Mouse (Mus musculus): ENCODE measurements around the gene Fos. TPM values are rescaled to one million over a fixed set of nuclear protein-coding genes. Genes with fewer than 3 reads are reported as not detected.

Fos gene
- polyA plus RNA-seq, 1 experiment from 2014 or later: 0.89 TPM

DNA sequence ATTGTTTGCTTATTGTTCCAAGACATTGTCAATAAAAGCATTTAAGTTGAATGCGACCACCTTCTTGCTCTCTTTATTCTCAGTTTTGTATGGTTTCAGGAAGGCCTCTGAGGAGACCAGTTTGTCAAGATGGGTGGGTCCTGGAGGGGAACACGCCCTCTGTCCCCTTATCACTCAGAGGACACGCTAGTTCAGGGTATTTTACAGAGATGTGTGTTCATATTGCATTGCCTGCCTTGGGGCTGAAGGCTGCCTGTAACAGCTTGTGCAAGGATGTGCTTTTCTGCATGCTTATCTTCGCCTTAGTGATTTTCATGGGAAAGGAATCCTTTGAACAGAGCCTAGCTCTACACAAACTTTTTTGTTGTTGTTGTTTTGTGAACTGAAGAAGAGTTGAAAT, 3.5 kb downstream of the Fos start:
- ATAC-seq (ENCODE audit: insufficient number of reproducible peaks, low FRiP score, low TSS enrichment, low read depth): no peak
- H3K9me3 ChIP-seq (ENCODE audit: control insufficient read depth, low read length): no peaks in the 10 kb centered on the region
- H3K27me3 ChIP-seq (ENCODE audit: control insufficient read depth, insufficient read depth, low read length): peaks cover 18% of the 10 kb centered on the region
- no peaks in the 10 kb centered on the region for H3K36me3 ChIP-seq (ENCODE audit: control insufficient read depth, insufficient read depth, low read length)
- H3K4me3 ChIP-seq (ENCODE audit: low read depth, low read length): no peak overlapping the region
- peaks cover 7% of the 10 kb centered on the region for H3K4me1 ChIP-seq (ENCODE audit: control insufficient read depth, insufficient read depth, low read length)
- WGBS: 83% methylated on average over 4 of the region's 4 CpGs
- no peak for DNase-seq (ENCODE audit: low spot score)
- no peak overlapping the region for H3K4me2 ChIP-seq (ENCODE audit: low read depth, severe bottlenecking)
- H3K9ac ChIP-seq (ENCODE audit: low read length): no peak overlapping the region
- no peak overlapping the region for H3K27ac ChIP-seq (replicated peaks; ENCODE audit: low read depth, low read length)

- no peaks in the 10 kb centered on the region for H3K36me3 ChIP-seq (ENCODE audit: control insufficient read depth, insufficient read depth, low read length)
- DNase-seq (ENCODE audit: low spot score) (no peak), ATAC-seq (ENCODE audit: insufficient number of reproducible peaks, low FRiP score, low TSS enrichment, low read depth) (no peak)
- peaks cover 7% of the 10 kb centered on the region for H3K4me1 ChIP-seq (ENCODE audit: control insufficient read depth, insufficient read depth, low read length)
- no peaks in the 10 kb centered on the region for H3K9me3 ChIP-seq (ENCODE audit: control insufficient read depth, low read length)
- H3K4me2 ChIP-seq (ENCODE audit: low read depth, severe bottlenecking): no peak overlapping the region
- WGBS: 73% methylated on average over 3 of the region's 3 CpGs
- no peak overlapping the region for H3K9ac ChIP-seq (ENCODE audit: low read length)
- H3K27ac ChIP-seq (replicated peaks; ENCODE audit: low read depth, low read length): no peak overlapping the region
- H3K4me3 ChIP-seq (ENCODE audit: low read depth, low read length): no peak overlapping the region
- H3K27me3 ChIP-seq (ENCODE audit: control insufficient read depth, insufficient read depth, low read length): peaks cover 18% of the 10 kb centered on the region
These were observed 4.1 kb downstream of the Fos start for GRCm38 (mm10) chr12:85477804-85478203.

DNA sequence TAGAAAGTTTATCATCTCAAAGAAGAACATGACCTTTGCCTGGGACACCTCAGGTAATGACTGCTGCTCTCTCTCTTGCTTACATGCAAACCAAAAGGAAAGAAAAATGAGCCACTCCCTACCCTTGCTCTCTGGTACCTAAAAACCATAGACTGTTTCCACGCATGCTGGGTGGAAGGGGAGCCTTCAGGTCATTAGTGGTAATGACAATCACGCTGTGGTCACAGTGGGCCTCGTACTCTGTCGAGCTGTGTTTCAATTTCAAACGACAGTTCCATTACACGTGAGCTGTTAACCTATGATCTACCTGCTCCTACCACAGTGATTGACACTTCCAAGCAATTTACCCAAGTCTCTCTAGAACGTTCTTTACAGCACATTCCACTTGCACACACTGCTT, 5.0 kb downstream of the Fos start:
- ATAC-seq (ENCODE audit: insufficient number of reproducible peaks, low FRiP score, low TSS enrichment, low read depth) (no peak), DNase-seq (ENCODE audit: low spot score) (no peak)
- Histone ChIP-seq H3K27me3 (ENCODE audit: control insufficient read depth, insufficient read depth, low read length) (peaks cover 18% of the 10 kb centered on the region), H3K9me3 (ENCODE audit: control insufficient read depth, low read length) (no peaks in the 10 kb centered on the region), H3K9ac (ENCODE audit: low read length) (no peak overlapping the region), H3K4me3 (ENCODE audit: low read depth, low read length) (no peak overlapping the region), H3K4me1 (ENCODE audit: control insufficient read depth, insufficient read depth, low read length) (peaks cover 7% of the 10 kb centered on the region), H3K36me3 (ENCODE audit: control insufficient read depth, insufficient read depth, low read length) (no peaks in the 10 kb centered on the region), H3K27ac (replicated peaks; ENCODE audit: low read depth, low read length) (no peak overlapping the region), H3K4me2 (ENCODE audit: low read depth, severe bottlenecking) (no peak overlapping the region)
- WGBS: 57% methylated on average over 7 of the region's 7 CpGs

- H3K27ac ChIP-seq (replicated peaks; ENCODE audit: low read depth, low read length): no peak overlapping the region
- H3K9me3 ChIP-seq (ENCODE audit: control insufficient read depth, low read length): no peaks in the 10 kb centered on the region
- H3K4me2 ChIP-seq (ENCODE audit: low read depth, severe bottlenecking): no peak overlapping the region
- ATAC-seq (ENCODE audit: insufficient number of reproducible peaks, low FRiP score, low TSS enrichment, low read depth): no peak
- H3K4me3 ChIP-seq (ENCODE audit: low read depth, low read length): no peak overlapping the region
- DNase-seq (ENCODE audit: low spot score): peak; percentile 40
- H3K4me1 ChIP-seq (ENCODE audit: control insufficient read depth, insufficient read depth, low read length): peaks cover 7% of the 10 kb centered on the region
- peaks cover 18% of the 10 kb centered on the region for H3K27me3 ChIP-seq (ENCODE audit: control insufficient read depth, insufficient read depth, low read length)
- H3K9ac ChIP-seq (ENCODE audit: low read length): no peak overlapping the region
- H3K36me3 ChIP-seq (ENCODE audit: control insufficient read depth, insufficient read depth, low read length): no peaks in the 10 kb centered on the region
- WGBS: 32% methylated on average over 3 of the region's 3 CpGs
These were observed 5.5 kb downstream of the Fos start for GRCm38 (mm10) chr12:85479190-85479589.

GRCm38 (mm10) chr12:85483155-85483554, 9.5 kb downstream of the Fos start:
- DNase-seq (ENCODE audit: low spot score) (peak; percentile 23), ATAC-seq (ENCODE audit: insufficient number of reproducible peaks, low FRiP score, low TSS enrichment, low read depth) (no peak)
- Histone ChIP-seq H3K27me3 (ENCODE audit: control insufficient read depth, insufficient read depth, low read length) (no peaks in the 10 kb centered on the region), H3K36me3 (ENCODE audit: control insufficient read depth, insufficient read depth, low read length) (no peaks in the 10 kb centered on the region), H3K27ac (replicated peaks; ENCODE audit: low read depth, low read length) (no peak overlapping the region), H3K4me2 (ENCODE audit: low read depth, severe bottlenecking) (no peak overlapping the region), H3K9ac (ENCODE audit: low read length) (no peak overlapping the region), H3K4me3 (ENCODE audit: low read depth, low read length) (no peak overlapping the region), H3K9me3 (ENCODE audit: control insufficient read depth, low read length) (no peaks in the 10 kb centered on the region), H3K4me1 (ENCODE audit: control insufficient read depth, insufficient read depth, low read length) (peaks cover 8% of the 10 kb centered on the region; the same call in 1 of the 2 replicates)
- WGBS: 43% methylated on average over 4 of the region's 4 CpGs

GRCm38 (mm10) chr12:85484655-85485054, 11.0 kb downstream of the Fos start:
- Histone ChIP-seq H3K4me1 (ENCODE audit: control insufficient read depth, insufficient read depth, low read length) (peaks cover 4% of the 10 kb centered on the region; the same call in 1 of the 2 replicates), H3K9ac (ENCODE audit: low read length) (no peak overlapping the region), H3K27me3 (ENCODE audit: control insufficient read depth, insufficient read depth, low read length) (no peaks in the 10 kb centered on the region), H3K9me3 (ENCODE audit: control insufficient read depth, low read length) (no peaks in the 10 kb centered on the region), H3K36me3 (ENCODE audit: control insufficient read depth, insufficient read depth, low read length) (no peaks in the 10 kb centered on the region), H3K27ac (replicated peaks; ENCODE audit: low read depth, low read length) (no peak overlapping the region), H3K4me3 (ENCODE audit: low read depth, low read length) (no peak overlapping the region), H3K4me2 (ENCODE audit: low read depth, severe bottlenecking) (no peak overlapping the region)
- ATAC-seq (ENCODE audit: insufficient number of reproducible peaks, low FRiP score, low TSS enrichment, low read depth) (no peak), DNase-seq (ENCODE audit: low spot score) (no peak)
- 90% methylated on average over 2 of the region's 2 CpGs for WGBS

DNA sequence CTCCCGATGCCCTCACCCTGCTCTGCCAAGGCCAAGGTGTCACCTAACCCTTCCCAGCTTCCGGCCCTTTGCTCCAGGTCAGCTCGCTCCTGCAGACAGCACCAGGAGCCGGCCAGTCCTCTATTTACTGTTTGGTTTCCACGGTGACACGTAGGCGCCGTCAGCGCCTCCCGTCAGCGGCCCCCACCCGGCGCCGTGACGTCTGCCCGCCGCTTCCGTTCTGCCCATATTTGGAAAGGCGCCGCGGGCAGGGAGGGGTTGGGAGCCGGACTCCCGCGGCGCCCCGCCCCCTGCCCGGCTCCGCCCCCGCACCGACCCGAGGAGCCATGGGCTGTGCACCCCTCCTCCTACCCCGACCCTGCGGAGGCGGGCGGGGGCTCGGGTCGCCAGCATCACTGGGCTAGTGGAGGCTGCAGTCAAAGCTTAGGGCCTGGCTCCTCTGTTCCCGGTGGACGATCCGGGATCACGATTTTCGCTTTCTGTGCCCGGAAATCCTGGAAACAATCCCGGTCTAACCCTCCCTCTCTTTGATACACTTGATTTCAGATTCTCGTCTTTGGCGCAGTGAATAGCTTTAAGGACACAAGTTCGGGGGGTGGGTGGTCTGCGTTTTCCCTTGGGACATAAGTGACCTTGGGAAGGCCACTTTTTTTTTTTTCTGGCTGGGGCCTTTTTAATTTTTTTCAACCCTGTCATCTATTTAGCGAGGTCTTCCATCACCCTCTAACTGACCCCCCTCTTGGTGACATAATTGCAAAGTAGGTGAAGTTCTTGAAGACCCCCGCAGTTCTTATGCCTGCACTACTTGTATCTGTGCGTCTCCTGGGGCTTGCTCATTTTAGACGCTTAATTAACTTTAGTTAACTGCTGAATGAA, 12.4 kb downstream of the Fos start:
- peak; percentile 97 for DNase-seq (ENCODE audit: low spot score)
- WGBS: under 1% methylated on average over 52 of the region's 52 CpGs

GRCm38 (mm10) chr12:85486766-85487069, 13.0 kb downstream of the Fos start:
- WGBS: 2% methylated on average over 20 of the region's 20 CpGs
- H3K27ac ChIP-seq (replicated peaks; ENCODE audit: low read depth, low read length): no peak overlapping the region

More for the DNA sequence above, 12.4 kb downstream of the Fos start:
- H3K27me3 ChIP-seq (ENCODE audit: control insufficient read depth, insufficient read depth, low read length): no peaks in the 10 kb centered on the region
- no peaks in the 10 kb centered on the region for H3K36me3 ChIP-seq (ENCODE audit: control insufficient read depth, insufficient read depth, low read length)
- peak overlapping the region; percentile 40 for H3K4me3 ChIP-seq (ENCODE audit: low read depth, low read length)
- H3K9me3 ChIP-seq (ENCODE audit: control insufficient read depth, low read length): no peaks in the 10 kb centered on the region
- H3K4me2 ChIP-seq (ENCODE audit: low read depth, severe bottlenecking): peak overlapping the region; percentile 58
- H3K27ac ChIP-seq (replicated peaks; ENCODE audit: low read depth, low read length): peak overlapping the region; percentile 78
- ATAC-seq (ENCODE audit: insufficient number of reproducible peaks, low FRiP score, low TSS enrichment, low read depth): peak; percentile 96
- peaks cover 4% of the 10 kb centered on the region; the same call in 1 of the 2 replicates for H3K4me1 ChIP-seq (ENCODE audit: control insufficient read depth, insufficient read depth, low read length)
- H3K9ac ChIP-seq (ENCODE audit: low read length): peak overlapping the region; percentile 70

More at GRCm38 (mm10) chr12:85486766-85487069, 13.0 kb downstream of the Fos start:
- peak; percentile 54 for DNase-seq (ENCODE audit: low spot score)
- peak overlapping the region; percentile 40 for H3K4me3 ChIP-seq (ENCODE audit: low read depth, low read length)
- peaks cover 4% of the 10 kb centered on the region; the same call in 1 of the 2 replicates for H3K4me1 ChIP-seq (ENCODE audit: control insufficient read depth, insufficient read depth, low read length)
- no peaks in the 10 kb centered on the region for H3K27me3 ChIP-seq (ENCODE audit: control insufficient read depth, insufficient read depth, low read length)
- H3K9me3 ChIP-seq (ENCODE audit: control insufficient read depth, low read length): no peaks in the 10 kb centered on the region
- ATAC-seq (ENCODE audit: insufficient number of reproducible peaks, low FRiP score, low TSS enrichment, low read depth): no peak
- no peaks in the 10 kb centered on the region for H3K36me3 ChIP-seq (ENCODE audit: control insufficient read depth, insufficient read depth, low read length)
- peak overlapping the region; percentile 58 for H3K4me2 ChIP-seq (ENCODE audit: low read depth, severe bottlenecking)
- H3K9ac ChIP-seq (ENCODE audit: low read length): no peak overlapping the region
